8 mouse cellular contexts compared by ENCODE assay signal in genomic region chr2:85246506-85247082, GRCm38 (mm10). TPM values are rescaled to one million over a fixed set of nuclear protein-coding genes. Genes with fewer than 3 reads are reported as not detected.
DNase-seq lines count a peak whose midpoint lies in the region; ATAC-seq and TF ChIP-seq lines count a peak whose summit lies in the region.

No protein-coding gene starts in this region.

- H3K36me3 ChIP-seq in liver, embryonic 12.5 days = no peaks in the 10 kb centered on the region
- H3K36me3 ChIP-seq in heart, adult 2 months (ENCODE audit: control insufficient read depth, insufficient read depth, low read length) = peaks cover under 1% of the 10 kb centered on the region
- no peaks in the 10 kb centered on the region for H3K36me3 ChIP-seq in limb, embryonic 13.5 days
- no peaks in the 10 kb centered on the region for H3K36me3 ChIP-seq in stomach, embryonic 14.5 days (ENCODE audit: control insufficient read depth, insufficient read depth, low read length)

- 4% methylated on average over 4 of the region's 4 CpGs for WGBS in liver, embryonic 12.5 days (ENCODE audit: insufficient replicate concordance)
- 2% methylated on average over 4 of the region's 4 CpGs for WGBS in heart, adult 2 months
- WGBS in limb, embryonic 13.5 days = 9% methylated on average over 4 of the region's 4 CpGs
- WGBS in stomach, embryonic 14.5 days = 3% methylated on average over 4 of the region's 4 CpGs

- H3K27ac ChIP-seq in liver, embryonic 12.5 days = no peak overlapping the region
- peak overlapping the region; percentile 13; the same call in 1 of the 2 replicates for H3K27ac ChIP-seq in heart, adult 2 months
- no peak overlapping the region for H3K27ac ChIP-seq in limb, embryonic 13.5 days
- no peak overlapping the region for H3K27ac ChIP-seq in stomach, embryonic 14.5 days (ENCODE audit: low read length)

- H3K79me2 ChIP-seq in heart, adult 2 months (replicated peaks; ENCODE audit: control insufficient read depth, insufficient read depth, low read length) = no peaks in the 10 kb centered on the region

- no peaks in the 10 kb centered on the region for H3K9me3 ChIP-seq in liver, embryonic 12.5 days (replicated peaks)
- no peaks in the 10 kb centered on the region for H3K9me3 ChIP-seq in limb, embryonic 13.5 days
- no peaks in the 10 kb centered on the region for H3K9me3 ChIP-seq in stomach, embryonic 14.5 days (ENCODE audit: control insufficient read depth, low read depth, low read length)

- ATAC-seq in liver, embryonic 12.5 days = no peak
- peak; percentile 36; the same call in 1 of the 2 replicates for ATAC-seq in limb, embryonic 13.5 days (ENCODE audit: low FRiP score, low read depth)
- ATAC-seq in stomach, embryonic 14.5 days (ENCODE audit: insufficient number of reproducible peaks, insufficient read depth, low FRiP score, low read depth) = peak; percentile 67; the same call in 1 of the 2 replicates

- peak; percentile 70 for DNase-seq in liver
- DNase-seq in embryo, embryonic 9.5 days (ENCODE audit: extremely low spot score) = peak; percentile 81
- DNase-seq in heart, adult 2 months = peak; percentile 72 to 90
- peak; percentile 23 to 77 for DNase-seq in kidney, adult 8-10 months
- peak; percentile 29 to 46 for DNase-seq in natural killer cell, adult 2 months (ENCODE audit: low spot score in 2 of 2)

- TF ChIP-seq POLR2A in heart, adult 2 months (IDR thresholded peaks at IDR 0.05; ENCODE audit: insufficient read depth, low read depth, low read length) = no peak

- no peak for TF ChIP-seq CTCF in heart, adult 2 months (IDR thresholded peaks at IDR 0.05)

- H3K4me3 ChIP-seq in liver, embryonic 12.5 days = no peak overlapping the region
- H3K4me3 ChIP-seq in heart, adult 2 months = no peak overlapping the region
- H3K4me3 ChIP-seq in limb, embryonic 13.5 days = no peak overlapping the region
- H3K4me3 ChIP-seq in stomach, embryonic 14.5 days (ENCODE audit: low read depth, low read length) = no peak overlapping the region

- H3K9ac ChIP-seq in liver, embryonic 12.5 days = no peak overlapping the region
- no peak overlapping the region for H3K9ac ChIP-seq in heart, adult 2 months (ENCODE audit: low read depth, low read length)
- H3K9ac ChIP-seq in limb, embryonic 13.5 days = no peak overlapping the region
- no peak overlapping the region for H3K9ac ChIP-seq in stomach, embryonic 14.5 days (replicated peaks; ENCODE audit: low read depth, low read length)

- peak; percentile 92 for TF ChIP-seq EP300 in heart, adult 2 months (IDR thresholded peaks at IDR 0.05; ENCODE audit: insufficient read depth, low read depth, low read length)

- H3K4me1 ChIP-seq in liver, embryonic 12.5 days = no peaks in the 10 kb centered on the region
- peaks cover 3% of the 10 kb centered on the region for H3K4me1 ChIP-seq in heart, adult 2 months (ENCODE audit: control insufficient read depth, insufficient read depth, low read length)
- no peaks in the 10 kb centered on the region for H3K4me1 ChIP-seq in limb, embryonic 13.5 days
- H3K4me1 ChIP-seq in stomach, embryonic 14.5 days (ENCODE audit: control insufficient read depth, insufficient read depth, low read length) = no peaks in the 10 kb centered on the region

- no peaks in the 10 kb centered on the region for H3K27me3 ChIP-seq in liver, embryonic 12.5 days (replicated peaks)
- no peaks in the 10 kb centered on the region for H3K27me3 ChIP-seq in heart, adult 2 months (ENCODE audit: control insufficient read depth, insufficient read depth, low read length)
- H3K27me3 ChIP-seq in limb, embryonic 13.5 days = no peaks in the 10 kb centered on the region
- H3K27me3 ChIP-seq in stomach, embryonic 14.5 days (ENCODE audit: control insufficient read depth, insufficient read depth, low read length) = no peaks in the 10 kb centered on the region

- intact Hi-C loops in heart, adult 2 months (cut with DNase I) = loop anchor here (1.0 kb wide), 3 partner anchors 123 to 315 kb away; no protein-coding TSS in a partner anchor

- no peak overlapping the region for H3K4me2 ChIP-seq in liver, embryonic 12.5 days
- H3K4me2 ChIP-seq in limb, embryonic 13.5 days (replicated peaks) = no peak overlapping the region
- no peak overlapping the region for H3K4me2 ChIP-seq in stomach, embryonic 14.5 days (replicated peaks; ENCODE audit: low read depth, low read length)

RNA-seq across cellular contexts. Expression of gene Lrrc55, which starts 49.6 kb away (rescaled TPM):
- polyA plus RNA-seq in liver, embryonic 12.5 days (2016; fragmentation: Nextera tagmentation; extraction: Ambion mirVana) = 0.05 and 0.11 TPM in 2 replicates
- 1 to 10 TPM in 1 of 2 experiments, under 1 TPM in 1; 0.81 to 1.6 TPM for total RNA-seq in heart, adult 2 months (2021)
- 1.3 and 3.1 TPM in 2 replicates for polyA plus RNA-seq in heart, adult 2 months (2012; rRNA removed)
- 0.75 and 0.78 TPM in 2 replicates for polyA plus RNA-seq in limb, embryonic 13.5 days (2015; fragmentation: Nextera tagmentation; extraction: Ambion mirVana)
- polyA plus RNA-seq in stomach, embryonic 14.5 days (2014; fragmentation: Nextera tagmentation; extraction: Ambion mirVana) = 2.7 and 3.0 TPM in 2 replicates
